Mouse (Mus musculus): ENCODE results near the gene Id2.

Id2 gene

DNA sequence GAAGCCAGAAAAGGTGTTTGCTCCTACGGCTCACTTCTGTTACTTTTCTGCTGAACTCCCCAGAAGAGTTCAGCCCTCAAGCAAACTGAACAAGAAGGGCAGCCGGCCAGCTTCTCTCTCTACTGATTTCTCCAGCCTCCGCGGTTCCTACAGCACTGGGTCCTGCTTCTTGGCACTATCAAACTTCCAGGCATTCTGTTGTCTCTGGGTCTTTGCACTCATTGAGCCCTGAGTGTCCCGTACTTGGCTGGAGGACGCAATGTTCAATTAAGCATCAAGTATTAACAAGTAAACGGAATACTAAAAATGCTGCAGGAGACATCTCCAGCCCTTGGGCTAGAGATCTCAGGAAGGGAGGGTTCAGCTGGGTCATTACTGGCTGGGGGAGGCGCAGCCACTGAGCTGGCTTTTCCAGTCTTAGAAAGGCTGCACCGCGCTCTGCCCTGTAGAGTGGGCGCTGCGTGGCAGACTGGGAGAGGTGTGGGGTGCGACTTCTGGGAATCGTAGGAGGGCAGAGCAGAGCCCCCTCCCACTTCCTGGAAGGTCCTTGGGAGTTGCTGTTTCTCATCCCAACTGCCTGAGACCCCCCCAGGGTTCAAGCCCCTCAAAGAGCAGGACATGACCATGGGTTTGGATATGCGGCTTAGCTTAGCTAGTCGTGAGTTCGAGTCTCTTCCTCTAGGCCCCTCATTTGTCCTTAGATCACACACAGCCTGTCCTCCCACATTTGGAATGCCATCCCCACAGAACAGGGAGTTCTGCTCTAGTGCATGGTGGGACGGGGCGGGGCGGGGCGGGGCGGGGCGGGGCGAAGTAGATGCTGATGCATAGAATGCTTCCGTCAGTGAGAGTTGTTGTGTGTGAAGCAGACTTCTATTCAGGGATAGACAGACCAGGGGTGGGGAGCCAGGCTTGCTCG is 13.4 kb downstream of the Id2 start:
- no peak for DNase-seq

DNA sequence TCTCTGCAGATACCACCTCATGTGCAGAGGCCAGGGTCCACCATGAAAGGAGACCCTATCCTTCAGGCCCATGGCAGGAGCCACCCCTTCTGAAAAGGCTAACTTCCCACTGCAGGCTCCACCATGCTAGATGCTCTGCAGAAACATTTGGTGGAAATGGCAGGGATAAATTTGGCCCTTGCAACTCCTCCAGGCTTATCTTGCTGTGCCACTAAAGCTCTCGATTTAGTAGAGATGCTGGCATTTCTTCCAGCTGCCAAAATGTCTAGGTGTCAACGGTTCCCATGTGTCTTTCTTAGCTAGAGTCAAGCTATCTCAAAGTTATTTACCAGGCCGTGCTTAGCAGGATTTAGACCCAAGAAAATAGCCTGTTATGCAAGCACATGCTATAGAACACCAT is 22.6 kb downstream of the Id2 start:
- no peak for DNase-seq

DNA sequence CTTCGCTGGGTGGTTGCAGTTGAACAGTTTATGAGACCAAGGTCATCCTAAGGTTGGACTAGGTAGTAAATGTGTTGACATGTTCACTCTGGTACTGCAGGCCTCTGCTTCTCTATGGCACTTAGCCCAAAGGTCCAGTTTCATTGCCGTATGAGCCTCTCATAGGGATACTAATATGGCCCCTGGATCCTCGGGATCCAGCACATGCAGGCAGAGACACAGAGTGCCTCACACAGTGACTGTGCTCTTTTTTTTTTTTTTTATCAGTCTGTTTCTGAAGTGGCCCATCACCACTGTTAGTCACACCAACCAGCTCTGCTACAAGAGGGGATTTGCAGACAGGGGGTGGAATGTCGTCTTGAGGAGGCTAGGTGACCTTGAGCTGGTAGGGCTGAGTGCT is 23.6 kb downstream of the Id2 start:
- DNase-seq = no peak

DNA sequence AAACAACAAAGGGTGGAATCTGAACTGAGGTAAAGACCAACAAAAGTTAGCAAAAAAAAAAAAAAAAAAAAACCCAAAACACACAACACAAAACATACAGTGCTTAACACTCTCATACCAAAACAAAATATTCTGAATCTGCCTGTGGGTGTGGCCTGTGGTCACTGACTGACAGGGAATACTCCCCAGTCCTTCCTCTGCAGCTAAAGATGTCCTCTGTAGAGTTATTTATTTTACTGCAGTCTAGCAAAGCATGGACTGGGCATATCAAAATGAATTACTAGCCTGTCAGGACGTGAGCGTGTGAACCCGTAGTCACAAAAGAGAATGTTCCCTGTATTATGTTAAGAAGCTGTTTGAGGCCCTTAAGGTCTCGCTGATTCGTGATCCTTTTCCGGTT is 34.7 kb downstream of the Id2 start:
- DNase-seq = no peak

DNA sequence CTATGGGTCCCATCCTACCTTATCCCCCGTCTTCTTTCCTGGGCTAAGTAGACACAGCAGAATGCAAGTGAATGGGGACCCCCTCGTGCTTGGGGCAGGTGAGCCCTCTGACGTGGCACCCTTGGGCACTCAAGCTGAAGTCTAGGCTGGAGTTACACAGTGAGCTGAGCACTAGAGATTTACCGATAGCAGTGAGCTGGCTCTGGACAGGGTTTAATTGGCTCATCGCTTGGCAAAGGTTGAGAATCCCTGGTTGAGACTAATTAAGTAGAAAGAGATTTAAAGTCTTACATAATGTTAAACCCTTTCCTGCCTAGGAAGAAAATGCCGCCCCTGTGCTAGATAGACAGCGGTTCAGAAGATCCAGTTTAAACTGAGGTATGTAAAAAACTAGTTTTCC is 36.0 kb downstream of the Id2 start:
- DNase-seq = no peak

DNA sequence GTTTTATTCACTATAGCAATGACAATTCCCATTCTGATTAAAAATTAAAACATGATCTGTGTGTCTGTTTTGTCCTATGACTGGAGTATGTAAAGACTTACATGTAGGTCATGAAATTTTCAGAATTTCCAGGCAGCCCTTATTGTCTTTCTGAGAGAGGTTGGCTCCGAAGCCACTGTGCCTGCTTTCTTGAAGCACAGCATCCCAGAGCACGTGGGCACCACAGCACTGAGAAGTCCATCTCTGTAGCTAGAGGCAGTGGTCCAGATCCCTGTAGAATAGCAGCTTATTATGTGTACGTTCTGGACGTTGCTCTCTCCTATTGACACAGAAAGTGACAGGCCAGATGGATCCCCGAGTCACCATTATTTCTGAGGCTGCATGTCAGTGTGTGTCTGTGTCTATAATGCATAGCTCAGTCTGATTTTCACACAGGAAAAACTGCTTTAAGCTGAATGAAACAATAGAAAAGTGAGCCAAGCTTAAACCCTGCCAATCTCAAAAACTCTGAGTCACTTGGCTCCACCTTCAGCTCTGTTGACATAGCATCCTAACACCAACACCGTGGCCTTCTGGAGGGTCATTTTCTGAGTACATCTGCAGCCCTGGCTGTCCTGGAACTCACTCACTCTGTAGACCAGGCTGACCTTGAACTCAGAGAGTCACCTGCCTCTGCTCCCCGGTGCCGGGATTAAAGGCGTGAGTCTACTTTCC is 37.3 kb downstream of the Id2 start:
- no peak for DNase-seq

DNA sequence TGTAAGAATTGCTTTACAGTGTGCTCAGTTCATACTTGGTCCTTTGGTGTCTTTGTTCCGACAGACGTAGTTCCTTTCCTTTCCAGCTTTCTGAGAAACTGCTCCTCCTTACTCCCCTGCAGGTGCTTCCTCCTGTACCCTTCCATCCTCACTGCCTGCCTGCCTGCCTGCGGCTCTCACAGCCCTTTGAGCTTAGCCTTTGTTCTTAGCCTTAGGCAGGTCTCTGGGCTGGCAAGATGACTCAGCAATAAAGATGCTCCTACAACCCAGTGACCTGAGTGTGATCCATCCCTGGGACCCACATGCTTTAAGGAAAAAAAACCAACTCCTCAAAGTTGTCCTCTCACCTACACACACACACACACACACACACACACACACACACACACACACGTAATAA is 42.0 kb downstream of the Id2 start:
- no peak for DNase-seq

DNA sequence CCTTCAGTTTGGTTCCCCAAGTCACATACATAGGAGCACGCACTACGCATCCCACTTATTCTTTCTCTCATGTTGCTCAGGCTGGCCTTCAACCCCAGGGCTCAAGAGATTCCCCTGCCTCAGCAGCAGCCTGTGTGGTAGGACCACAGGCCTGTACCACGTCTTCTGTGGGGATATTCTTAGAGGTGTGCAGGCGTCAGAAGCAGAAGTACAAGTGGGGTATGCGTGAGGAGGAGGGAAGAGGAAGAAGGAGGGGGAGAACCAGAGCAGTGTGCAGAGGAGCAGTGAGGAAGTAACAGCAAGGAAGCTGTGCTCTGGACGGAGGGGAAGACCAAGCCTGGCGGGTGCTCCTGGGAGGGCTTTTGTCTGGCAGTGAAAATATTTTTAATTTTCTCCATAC is 42.4 kb downstream of the Id2 start:
- no peak for DNase-seq

DNA sequence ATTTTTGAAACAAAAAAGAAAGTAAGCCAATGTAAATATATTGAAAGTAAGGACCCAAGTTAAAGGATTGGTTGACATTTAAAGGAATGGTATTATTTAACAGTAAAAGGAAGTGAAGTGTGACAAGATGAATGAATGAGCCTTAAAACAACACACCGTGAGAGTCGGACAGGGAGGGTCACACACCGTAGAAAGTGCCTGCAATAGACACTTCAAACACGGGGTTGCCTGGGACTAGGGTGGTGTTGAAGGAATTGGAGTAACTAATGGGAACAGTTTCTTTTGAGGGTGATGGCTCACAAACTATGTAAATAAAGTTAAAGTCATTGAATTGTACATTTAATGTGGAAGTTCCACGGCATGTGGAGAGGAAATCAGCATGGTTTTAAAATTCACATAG is 47.7 kb downstream of the Id2 start:
- no peak for DNase-seq

DNA sequence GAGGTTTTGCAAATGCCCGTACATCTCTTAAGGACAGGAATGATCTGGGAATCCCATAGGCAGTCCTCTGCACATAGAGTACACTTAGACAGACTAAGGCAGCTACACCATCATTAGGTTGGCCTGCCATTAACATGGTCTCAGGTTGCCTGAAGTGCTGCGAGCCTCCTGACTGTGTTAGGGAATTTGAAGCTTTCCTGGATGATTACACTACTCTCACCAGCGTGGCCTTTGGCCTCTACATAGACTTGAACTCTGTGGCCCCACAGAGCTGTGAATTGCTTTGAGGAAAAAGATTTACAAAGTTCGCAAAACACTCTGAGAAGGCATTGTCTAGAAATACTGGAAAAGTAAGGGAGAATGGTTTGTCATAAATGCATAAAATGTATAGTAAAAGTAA is 52.4 kb downstream of the Id2 start:
- no peak for DNase-seq

DNA sequence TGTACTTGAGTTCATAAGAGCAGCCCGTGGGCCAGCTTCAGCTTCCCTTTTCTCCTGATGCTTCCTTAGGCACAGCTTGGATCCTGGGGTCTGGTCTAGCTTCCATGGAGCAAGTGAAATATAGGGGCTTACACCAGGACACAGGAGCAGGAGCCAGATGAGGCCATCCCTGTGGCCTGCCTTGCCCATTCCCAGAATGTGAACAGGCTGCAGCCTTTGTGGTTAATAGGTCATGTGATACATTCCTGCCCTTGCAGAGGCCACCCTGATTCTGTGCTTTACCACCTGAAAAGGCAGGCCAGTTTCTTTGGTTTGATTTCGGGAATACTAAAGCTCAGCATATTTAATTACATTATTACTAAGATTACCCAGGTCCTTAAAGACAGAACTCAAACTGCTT is 52.9 kb downstream of the Id2 start:
- no peak for DNase-seq
